Mouse (Mus musculus): ENCODE results near the gene Pml. TPM values are rescaled to one million over a fixed set of nuclear protein-coding genes. Genes with fewer than 3 reads are reported as not detected.

The Pml gene
- total RNA-seq, 2 experiments from 2014 or later: 43.0 to 51.6 TPM

- ATAC-seq (replicated peaks; ENCODE audit: low FRiP score, poor library complexity, severe bottlenecking): no peak
Measured at GRCm38 (mm10) chr9:58179390-58179789, 70.2 kb downstream of the Pml start.

- no peak for ATAC-seq (replicated peaks; ENCODE audit: low FRiP score, poor library complexity, severe bottlenecking)
Measured at GRCm38 (mm10) chr9:58177165-58177564, 72.4 kb downstream of the Pml start.

- no peak for ATAC-seq (replicated peaks; ENCODE audit: low FRiP score, poor library complexity, severe bottlenecking)
Measured at GRCm38 (mm10) chr9:58175745-58176487, 73.7 kb downstream of the Pml start.

GRCm38 (mm10) chr9:58174818-58175251, 74.8 kb downstream of the Pml start:
- no peak for ATAC-seq (replicated peaks; ENCODE audit: low FRiP score, poor library complexity, severe bottlenecking)

- ATAC-seq (replicated peaks; ENCODE audit: low FRiP score, poor library complexity, severe bottlenecking): no peak
Measured at GRCm38 (mm10) chr9:58172863-58173262, 76.7 kb downstream of the Pml start.

- no peak for ATAC-seq (replicated peaks; ENCODE audit: low FRiP score, poor library complexity, severe bottlenecking)
Measured at GRCm38 (mm10) chr9:58169426-58169825, 80.2 kb downstream of the Pml start.

GRCm38 (mm10) chr9:58168880-58169279, 80.7 kb downstream of the Pml start:
- ATAC-seq (replicated peaks; ENCODE audit: low FRiP score, poor library complexity, severe bottlenecking): no peak

Other genes with a start within 250 kb of the Pml start
- 0.63 and 2.3 TPM in 2 replicates for gene Cyp11a1, start 243.4 kb downstream of the Pml start, total RNA-seq (2015; ENCODE audit: low replicate concordance)
- 1.7 and 2.3 TPM in 2 replicates for gene Cyp11a1, start 243.4 kb downstream of the Pml start, total RNA-seq (2017; ENCODE audit: low replicate concordance)
- not detected in 2 replicates for gene Stra6, start 186.0 kb downstream of the Pml start, total RNA-seq (2015; ENCODE audit: low replicate concordance)
- gene Stra6, start 186.0 kb downstream of the Pml start, total RNA-seq (2017; ENCODE audit: low replicate concordance): not detected in 2 replicates
- gene Ccdc33, start 131.0 kb downstream of the Pml start, total RNA-seq (2015; ENCODE audit: low replicate concordance): not detected in 2 replicates
- not detected in 2 replicates for gene Ccdc33, start 131.0 kb downstream of the Pml start, total RNA-seq (2017; ENCODE audit: low replicate concordance)
- 0.63 TPM in 1 of 2 replicates, not detected in the other for gene Islr, start 45.5 kb downstream of the Pml start, total RNA-seq (2015; ENCODE audit: low replicate concordance)
- not detected in 2 replicates for gene Islr, start 45.5 kb downstream of the Pml start, total RNA-seq (2017; ENCODE audit: low replicate concordance)
- gene Islr2, start 45.5 kb downstream of the Pml start, total RNA-seq (2015; ENCODE audit: low replicate concordance): not detected in 2 replicates
- gene Islr2, start 45.5 kb downstream of the Pml start, total RNA-seq (2017; ENCODE audit: low replicate concordance): not detected in 2 replicates
- 1.2 and 8.6 TPM in 2 replicates for gene Stoml1, start 3.4 kb upstream of the Pml start, total RNA-seq (2015; ENCODE audit: low replicate concordance)
- 2.1 and 2.3 TPM in 2 replicates for gene Stoml1, start 3.4 kb upstream of the Pml start, total RNA-seq (2017; ENCODE audit: low replicate concordance)
- not detected in 2 replicates for gene Loxl1, start 63.4 kb upstream of the Pml start, total RNA-seq (2015; ENCODE audit: low replicate concordance)
- gene Loxl1, start 63.4 kb upstream of the Pml start, total RNA-seq (2017; ENCODE audit: low replicate concordance): 0.17 TPM in 1 of 2 replicates, not detected in the other
- not detected in 2 replicates for gene Tbc1d21, start 120.7 kb upstream of the Pml start, total RNA-seq (2015; ENCODE audit: low replicate concordance)
- gene Tbc1d21, start 120.7 kb upstream of the Pml start, total RNA-seq (2017; ENCODE audit: low replicate concordance): not detected in 2 replicates
- not detected in 2 replicates for gene Insyn1, start 238.8 kb upstream of the Pml start, total RNA-seq (2015; ENCODE audit: low replicate concordance)
- gene Insyn1, start 238.8 kb upstream of the Pml start, total RNA-seq (2017; ENCODE audit: low replicate concordance): not detected in 2 replicates